Mouse (Mus musculus) CD4-positive helper T cell, adult 2 months (primary cell): Measurements from ENCODE around the gene Echdc3.
A peak's percentile ranks its signal among the peaks of the same experiment; 100 is the strongest.

Experiments used
- DNase-seq: peaks from one replicate; pipeline ENCODE4 v3.0.0-alpha.2; 2012; ENCODE audit warnings: low read depth, missing footprints, low spot score

Echdc3 gene

GRCm38 (mm10) chr2:6226361-6227058 lies 13.7 kb upstream of the Echdc3 start:
- DNase-seq = no peak

- peak; percentile 79 for DNase-seq
These were observed 7.4 kb upstream of the Echdc3 start for GRCm38 (mm10) chr2:6220141-6220805.

- no peak for DNase-seq
These were observed 508 bp downstream of the Echdc3 start for GRCm38 (mm10) chr2:6212327-6212723.

GRCm38 (mm10) chr2:6210840-6211239 lies 2.0 kb downstream of the Echdc3 start:
- DNase-seq = no peak

GRCm38 (mm10) chr2:6209746-6210145 lies 3.1 kb downstream of the Echdc3 start:
- DNase-seq = no peak

GRCm38 (mm10) chr2:6209116-6209515 lies 3.7 kb downstream of the Echdc3 start:
- DNase-seq = no peak

- no peak for DNase-seq
These were observed 5.1 kb downstream of the Echdc3 start for GRCm38 (mm10) chr2:6207736-6208135.

- DNase-seq = no peak
These were observed 16.4 kb downstream of the Echdc3 start for GRCm38 (mm10) chr2:6196363-6196973.

GRCm38 (mm10) chr2:6195468-6196239 lies 17.2 kb downstream of the Echdc3 start:
- DNase-seq = no peak

GRCm38 (mm10) chr2:6194497-6194896 lies 18.3 kb downstream of the Echdc3 start:
- no peak for DNase-seq

- DNase-seq = no peak
These were observed 19.3 kb downstream of the Echdc3 start for GRCm38 (mm10) chr2:6193591-6193973.

- DNase-seq = peak; percentile 38
These were observed 19.8 kb downstream of the Echdc3 start for GRCm38 (mm10) chr2:6192820-6193590.

- no peak for DNase-seq
These were observed 22.8 kb downstream of the Echdc3 start for GRCm38 (mm10) chr2:6190036-6190435.

- no peak for DNase-seq
These were observed 23.2 kb downstream of the Echdc3 start for GRCm38 (mm10) chr2:6189675-6189998.

- DNase-seq = no peak
These were observed 23.8 kb downstream of the Echdc3 start for GRCm38 (mm10) chr2:6188891-6189674.

- no peak for DNase-seq
These were observed 25.4 kb downstream of the Echdc3 start for GRCm38 (mm10) chr2:6187418-6187817.

GRCm38 (mm10) chr2:6186913-6187312 lies 25.9 kb downstream of the Echdc3 start:
- no peak for DNase-seq

- DNase-seq = no peak
These were observed 33.1 kb downstream of the Echdc3 start for GRCm38 (mm10) chr2:6179749-6180117.

GRCm38 (mm10) chr2:6178901-6179748 lies 33.7 kb downstream of the Echdc3 start:
- DNase-seq = no peak

- DNase-seq = no peak
These were observed 39.8 kb downstream of the Echdc3 start for GRCm38 (mm10) chr2:6173013-6173412.
